Mouse (Mus musculus): Measurements from ENCODE around the gene Kin. TPM values are rescaled to one million over a fixed set of nuclear protein-coding genes. Genes with fewer than 3 reads are reported as not detected.

Kin gene
- 24.3 TPM for total RNA-seq (2023)

DNA sequence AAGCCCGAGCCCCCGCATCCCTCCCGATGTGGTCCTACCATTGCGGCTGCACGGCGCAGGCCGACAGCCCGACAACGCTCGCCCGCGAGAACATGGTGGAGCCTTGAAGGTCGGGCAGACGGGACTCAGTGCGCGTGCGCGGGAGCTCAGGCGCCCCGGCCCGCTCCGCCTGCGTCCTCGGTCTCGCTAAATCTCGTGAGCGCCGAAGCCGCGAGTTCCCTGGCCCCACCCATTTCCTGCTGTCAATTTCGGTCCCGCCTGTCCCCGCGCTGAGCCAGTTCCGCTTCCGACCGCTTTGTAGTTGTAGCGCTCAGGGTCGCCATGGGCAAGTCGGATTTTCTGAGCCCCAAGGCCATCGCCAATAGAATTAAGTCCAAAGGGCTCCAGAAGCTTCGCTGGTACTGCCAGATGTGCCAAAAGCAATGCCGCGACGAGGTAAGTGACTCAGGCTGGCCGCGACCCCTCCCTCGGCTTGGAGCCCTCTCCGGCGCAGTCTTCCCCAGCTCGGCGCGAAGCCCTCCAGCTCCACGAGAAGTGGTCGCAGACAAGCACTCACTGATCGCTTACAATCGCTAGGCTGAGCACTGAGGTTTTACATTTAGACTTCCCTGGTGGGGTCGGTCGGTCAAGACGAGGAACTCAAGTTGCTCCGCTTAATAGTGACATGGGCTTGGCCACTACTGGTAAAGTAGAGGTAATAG, at the start of gene Kin, which contains the start of gene Atp5c1:
Gene Kin (plus strand): TSS at position 284 of the 701 bp plus-strand sequence.
Gene Atp5c1 (minus strand): TSS at position 201 of the 701 bp plus-strand sequence.

DNA sequence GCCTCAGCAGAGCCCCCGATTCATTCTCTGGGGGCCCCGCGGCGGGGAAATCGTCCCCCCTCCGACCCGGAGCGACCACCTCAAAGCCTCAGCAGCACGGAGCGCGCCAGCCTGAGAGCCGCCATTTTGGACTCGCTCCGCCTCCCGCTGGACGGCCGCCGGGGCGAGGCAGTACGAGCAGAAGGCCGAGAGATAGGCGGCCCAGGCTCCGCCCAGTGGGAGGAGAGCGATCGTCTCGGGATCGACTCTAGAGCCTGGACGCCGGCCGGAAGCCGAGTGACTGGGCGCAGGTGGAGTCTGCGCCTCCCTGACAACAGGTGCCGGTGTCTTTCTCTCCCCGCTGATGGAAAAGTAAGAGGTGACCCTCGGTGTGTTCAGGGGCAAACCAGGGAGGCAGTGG, 31.9 kb upstream of the Kin start, which contains the start of gene Taf3:
Gene Taf3 (minus strand): TSS at position 136 of the 400 bp plus-strand sequence.

DNA sequence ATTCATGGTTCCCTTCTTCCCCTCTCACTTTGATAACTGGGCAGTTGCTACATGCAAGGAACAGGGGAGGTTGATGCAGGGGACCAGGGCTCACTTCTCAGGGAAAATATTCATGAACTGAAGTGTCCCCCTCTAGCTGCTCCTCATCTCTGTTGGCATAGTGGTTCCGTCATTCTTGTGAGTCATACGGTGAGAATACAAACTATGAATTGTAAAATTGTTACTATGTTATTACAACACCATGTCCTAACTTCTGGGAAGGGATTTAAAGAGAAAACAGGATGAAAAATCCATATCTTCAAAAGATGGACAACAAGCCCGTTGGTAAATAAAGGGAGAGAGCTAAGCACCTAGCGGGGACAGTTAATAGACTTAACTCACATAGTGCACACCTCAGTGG, 50.9 kb downstream of the Kin start, which contains the start of gene Itih2:
Gene Itih2 (minus strand): TSS at position 101 of the 400 bp plus-strand sequence.

Other genes with a start within 250 kb of the Kin start
- not detected for gene 4930412O13Rik, start 199.3 kb upstream of the Kin start, total RNA-seq (2023)
- gene 9230102O04Rik, start 191.1 kb upstream of the Kin start, total RNA-seq (2023) = not detected
- gene Gata3, start 190.6 kb upstream of the Kin start, total RNA-seq (2023) = 44.0 TPM
- 27.5 TPM for gene Taf3, start 32.0 kb upstream of the Kin start, total RNA-seq (2023)
- 129 TPM for gene Atp5c1, start 83 bp upstream of the Kin start, total RNA-seq (2023)
- not detected for gene Itih2, start 50.8 kb downstream of the Kin start, total RNA-seq (2023)
- 0.46 TPM for gene Itih5, start 73.0 kb downstream of the Kin start, total RNA-seq (2023)

Data from CD8-positive naive resting alpha-beta T cell, adult 57 days (primary cell).